Mouse (Mus musculus) left cerebral cortex, adult 18-20 months (tissue): ENCODE data around the gene Tepsin. TPM values are rescaled to one million over a fixed set of nuclear protein-coding genes. Genes with fewer than 3 reads are reported as not detected.

ENCODE experiments used
- microRNA-seq, 2 experiments: library from miRNA; unstranded; fragments of <30 nt; microRNA quantifications; one replicate each; pipeline ENCODE4 v1.2.0; 2021
- total RNA-seq, 2 experiments: library from RNA; stranded (reverse); gene quantifications; 2 replicates each; pipeline ENCODE4 v1.2.3; 2021

Gene Tepsin
- total RNA-seq, 2 experiments from 2014 or later, result 14.8 TPM

Small RNAs within 50 kb of the gene (microRNA-seq; reads per million reads assigned to microRNA genes)
- gene Gm25948, result 0 reads per million in 2 experiments

Other genes with a start within 250 kb of the Tepsin start
- 10 to 100 TPM; 37.1 to 41.8 TPM for gene Chmp6, start 185.3 kb downstream of the Tepsin start, total RNA-seq
- 100 to 1,000 TPM; 220 to 272 TPM for gene Baiap2, start 156.0 kb downstream of the Tepsin start, total RNA-seq
- gene Aatk, start 51.6 kb downstream of the Tepsin start, total RNA-seq, result 100 to 1,000 TPM; 185 to 187 TPM
- 10 to 100 TPM; 20.6 to 31.9 TPM for gene Cep131, start 11.9 kb downstream of the Tepsin start, total RNA-seq
- 10 to 100 TPM; 41.5 to 43.4 TPM for gene Ndufaf8, start 197 bp upstream of the Tepsin start, total RNA-seq
- 10 to 100 TPM; 82.6 to 83.9 TPM for gene Slc38a10, start 52.6 kb upstream of the Tepsin start, total RNA-seq
- gene Bahcc1, start 134.2 kb upstream of the Tepsin start, total RNA-seq, result 10 to 100 TPM; 18.8 to 19.0 TPM
- 1,000 to 10,000 TPM; 1,195 to 1,258 TPM for gene Actg1, start 249.8 kb upstream of the Tepsin start, total RNA-seq